Mouse (Mus musculus): Measurements from ENCODE around the gene Lmtk3. TPM values are rescaled to one million over a fixed set of nuclear protein-coding genes. Genes with fewer than 3 reads are reported as not detected.

Lmtk3 gene
- 0.64 and 3.0 TPM in 2 replicates for polyA plus RNA-seq (2012; ENCODE audit: low replicate concordance)

DNA sequence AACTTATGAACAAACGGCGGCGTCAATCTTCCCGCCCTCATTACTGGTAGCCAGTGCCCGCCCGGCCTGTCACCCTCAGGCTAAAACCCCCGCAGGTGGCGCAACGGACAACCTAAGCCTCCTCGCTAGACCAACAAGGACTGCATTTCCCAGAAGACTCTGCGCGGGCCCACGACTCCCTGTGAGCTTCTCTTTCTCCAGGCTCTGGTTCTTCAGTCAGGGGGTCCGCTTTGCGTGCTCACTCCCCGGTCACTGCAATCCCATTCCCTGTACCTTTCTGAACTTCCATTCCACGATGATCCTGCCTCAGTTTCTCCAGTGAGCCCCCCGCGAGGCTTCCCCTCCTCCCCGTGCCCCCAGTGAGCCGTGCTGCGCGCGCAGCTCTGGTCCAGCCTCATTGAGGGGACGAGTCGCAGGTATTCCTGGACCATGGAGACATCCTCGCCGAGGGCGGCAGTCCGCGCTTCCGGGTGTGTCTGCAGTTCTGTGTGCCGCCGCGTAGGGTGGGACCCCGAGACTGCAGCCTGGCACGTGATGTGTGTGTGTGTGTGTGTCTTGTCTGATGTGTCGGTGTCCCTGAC, at the start of gene Lmtk3:
Gene Lmtk3 (plus strand): TSS at position 228 of the 581 bp plus-strand sequence.

DNA sequence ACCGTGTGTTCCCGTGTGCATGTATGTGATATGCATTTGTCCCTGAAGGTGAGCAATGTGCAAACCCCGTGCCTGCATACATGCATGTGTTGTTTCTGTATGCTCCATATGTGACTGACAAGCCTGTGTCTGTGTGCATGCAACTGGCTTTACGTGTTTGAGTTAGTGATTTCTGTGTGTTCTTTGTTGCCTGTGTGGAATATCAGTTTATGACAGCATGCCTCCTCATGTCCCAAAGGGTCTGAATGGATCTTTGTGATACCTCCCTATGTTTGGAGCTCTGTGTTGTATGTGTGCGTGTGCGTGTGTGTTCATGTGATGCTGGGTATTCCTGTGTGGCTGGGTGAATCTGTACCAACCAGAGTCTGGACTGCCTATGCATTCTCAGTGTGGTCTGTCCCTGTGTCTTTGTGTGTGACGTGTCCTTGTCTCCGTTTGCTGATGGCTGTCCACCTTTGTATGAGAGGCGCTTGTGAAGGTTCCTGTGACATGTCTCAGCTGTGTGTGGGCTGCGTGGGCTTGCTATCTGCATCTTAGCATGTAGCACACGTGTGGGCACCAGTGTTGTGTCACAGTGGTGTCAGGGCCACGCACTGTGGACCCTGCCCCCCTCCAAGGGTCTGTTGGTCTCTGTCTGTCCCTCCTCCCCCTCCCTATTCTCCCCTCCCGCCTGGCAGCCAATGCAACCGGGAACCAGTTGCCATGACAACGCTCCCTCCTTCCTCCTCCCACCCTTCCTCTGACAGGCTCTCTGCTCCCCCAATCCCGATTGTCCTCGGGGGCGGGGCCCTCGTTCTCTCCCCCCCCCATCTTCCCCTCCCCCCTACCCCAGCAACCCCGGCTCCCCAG, 1.2 kb downstream of the Lmtk3 start, which contains the start of gene Sult2b1:
Gene Sult2b1 (minus strand): TSS at position 146 of the 849 bp plus-strand sequence.

GRCm38 (mm10) chr7:45813787-45814779, 30.5 kb downstream of the Lmtk3 start, which contains the start of gene Cyth2:
TSS of gene Cyth2 (minus strand) at chr7:45814581.

GRCm38 (mm10) chr7:45824598-45824997, 41.1 kb downstream of the Lmtk3 start, which contains the start of gene Kcnj14:
TSS of gene Kcnj14 (minus strand) at chr7:45824782.

DNA sequence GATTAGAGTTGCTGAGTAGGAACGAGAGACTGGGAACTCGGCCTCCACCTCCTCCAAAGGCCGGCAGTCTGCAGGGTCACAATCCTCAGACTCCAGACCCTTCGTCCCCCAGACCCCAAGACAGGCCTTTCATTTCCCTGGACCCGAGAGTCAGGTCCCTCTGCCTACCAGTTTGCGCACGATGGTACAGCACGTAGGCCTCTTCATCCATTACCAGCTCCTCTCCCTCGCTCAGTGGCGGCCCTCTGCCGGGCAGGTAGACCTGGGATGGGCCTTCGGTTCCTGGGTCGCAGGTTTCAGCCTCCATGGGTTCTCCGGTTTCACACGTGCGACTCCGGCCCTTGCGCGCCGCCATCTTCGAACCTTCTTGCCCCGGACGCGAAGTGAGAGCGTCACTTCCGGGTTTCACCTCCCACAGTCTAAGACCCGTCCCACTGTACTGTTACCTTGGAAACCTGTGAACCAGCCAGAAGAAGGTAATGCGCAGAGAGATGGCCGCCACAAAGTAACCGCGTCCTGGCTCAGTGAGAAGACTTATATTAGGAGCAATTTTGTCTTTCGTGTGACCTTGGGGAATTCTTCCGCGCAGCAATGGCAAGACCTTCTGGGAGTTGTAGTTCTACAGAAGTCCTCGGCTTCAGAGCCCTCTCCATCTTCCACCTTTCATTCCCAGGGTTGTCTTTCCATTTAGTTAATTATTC, 47.0 kb downstream of the Lmtk3 start, which contains the start of gene Grwd1:
Gene Grwd1 (minus strand): TSS at position 518 of the 701 bp plus-strand sequence.

Other genes with a start within 250 kb of the Lmtk3 start
- 0.28 and 0.90 TPM in 2 replicates for gene Hsd17b14, start 228.8 kb upstream of the Lmtk3 start, polyA plus RNA-seq (2012; ENCODE audit: low replicate concordance)
- gene Bcat2, start 213.6 kb upstream of the Lmtk3 start, polyA plus RNA-seq (2012; ENCODE audit: low replicate concordance): 14.0 and 38.4 TPM in 2 replicates
- 0.17 TPM in 1 of 2 replicates, not detected in the other for gene Fgf21, start 168.2 kb upstream of the Lmtk3 start, polyA plus RNA-seq (2012; ENCODE audit: low replicate concordance)
- 0.18 and 0.93 TPM in 2 replicates for gene Fut1, start 166.4 kb upstream of the Lmtk3 start, polyA plus RNA-seq (2012; ENCODE audit: low replicate concordance)
- gene Izumo1, start 161.9 kb upstream of the Lmtk3 start, polyA plus RNA-seq (2012; ENCODE audit: low replicate concordance): 0.25 and 0.31 TPM in 2 replicates
- gene Rasip1, start 156.2 kb upstream of the Lmtk3 start, polyA plus RNA-seq (2012; ENCODE audit: low replicate concordance): 3.0 and 3.6 TPM in 2 replicates
- 0.20 and 0.42 TPM in 2 replicates for gene Mamstr, start 143.8 kb upstream of the Lmtk3 start, polyA plus RNA-seq (2012; ENCODE audit: low replicate concordance)
- gene Fut2, start 117.3 kb upstream of the Lmtk3 start, polyA plus RNA-seq (2012; ENCODE audit: low replicate concordance): not detected in 2 replicates
- gene Ntn5, start 99.7 kb upstream of the Lmtk3 start, polyA plus RNA-seq (2012; ENCODE audit: low replicate concordance): 1.4 and 3.5 TPM in 2 replicates
- gene Sec1, start 89.3 kb upstream of the Lmtk3 start, polyA plus RNA-seq (2012; ENCODE audit: low replicate concordance): 0.18 and 0.44 TPM in 2 replicates
- gene Car11, start 83.9 kb upstream of the Lmtk3 start, polyA plus RNA-seq (2012; ENCODE audit: low replicate concordance): 1.5 and 3.9 TPM in 2 replicates
- gene Dbp, start 78.7 kb upstream of the Lmtk3 start, polyA plus RNA-seq (2012; ENCODE audit: low replicate concordance): 18.0 and 48.2 TPM in 2 replicates
- 7,990 and 13,125 TPM in 2 replicates for gene Rpl18, start 68.3 kb upstream of the Lmtk3 start, polyA plus RNA-seq (2012; ENCODE audit: low replicate concordance)
- 102 and 136 TPM in 2 replicates for gene Sphk2, start 65.7 kb upstream of the Lmtk3 start, polyA plus RNA-seq (2012; ENCODE audit: low replicate concordance)
- 0.07 and 0.22 TPM in 2 replicates for gene Fam83e, start 62.5 kb upstream of the Lmtk3 start, polyA plus RNA-seq (2012; ENCODE audit: low replicate concordance)
- not detected in 2 replicates for gene Spaca4, start 57.9 kb upstream of the Lmtk3 start, polyA plus RNA-seq (2012; ENCODE audit: low replicate concordance)
- gene Sult2b1, start 931 bp downstream of the Lmtk3 start, polyA plus RNA-seq (2012; ENCODE audit: low replicate concordance): 0.58 TPM in 1 of 2 replicates, not detected in the other
- 74.7 and 269 TPM in 2 replicates for gene Cyth2, start 30.8 kb downstream of the Lmtk3 start, polyA plus RNA-seq (2012; ENCODE audit: low replicate concordance)
- 0.83 and 0.94 TPM in 2 replicates for gene Kcnj14, start 41.0 kb downstream of the Lmtk3 start, polyA plus RNA-seq (2012; ENCODE audit: low replicate concordance)
- gene Grwd1, start 47.2 kb downstream of the Lmtk3 start, polyA plus RNA-seq (2012; ENCODE audit: low replicate concordance): 20.9 and 22.6 TPM in 2 replicates
- gene Kdelr1, start 89.0 kb downstream of the Lmtk3 start, polyA plus RNA-seq (2012; ENCODE audit: low replicate concordance): 299 and 848 TPM in 2 replicates
- 0.46 and 1.9 TPM in 2 replicates for gene Grin2d, start 94.6 kb downstream of the Lmtk3 start, polyA plus RNA-seq (2012; ENCODE audit: low replicate concordance)
- 0.35 and 1.5 TPM in 2 replicates for gene Syngr4, start 113.0 kb downstream of the Lmtk3 start, polyA plus RNA-seq (2012; ENCODE audit: low replicate concordance)
- gene Tmem143, start 113.2 kb downstream of the Lmtk3 start, polyA plus RNA-seq (2012; ENCODE audit: low replicate concordance): 27.4 and 28.4 TPM in 2 replicates
- 151 and 256 TPM in 2 replicates for gene Emp3, start 137.7 kb downstream of the Lmtk3 start, polyA plus RNA-seq (2012; ENCODE audit: low replicate concordance)
- 3.1 TPM in 2 replicates for gene Ccdc114, start 140.3 kb downstream of the Lmtk3 start, polyA plus RNA-seq (2012; ENCODE audit: low replicate concordance)
- not detected in 2 replicates for gene Abcc6, start 246.6 kb downstream of the Lmtk3 start, polyA plus RNA-seq (2012; ENCODE audit: low replicate concordance)
- gene Nomo1, start 250.0 kb downstream of the Lmtk3 start, polyA plus RNA-seq (2012; ENCODE audit: low replicate concordance): 23.2 and 27.7 TPM in 2 replicates

All from hematopoietic multipotent progenitor cell, adult 10-12 weeks (in vitro differentiated cells).